In the genomic region with DNA sequence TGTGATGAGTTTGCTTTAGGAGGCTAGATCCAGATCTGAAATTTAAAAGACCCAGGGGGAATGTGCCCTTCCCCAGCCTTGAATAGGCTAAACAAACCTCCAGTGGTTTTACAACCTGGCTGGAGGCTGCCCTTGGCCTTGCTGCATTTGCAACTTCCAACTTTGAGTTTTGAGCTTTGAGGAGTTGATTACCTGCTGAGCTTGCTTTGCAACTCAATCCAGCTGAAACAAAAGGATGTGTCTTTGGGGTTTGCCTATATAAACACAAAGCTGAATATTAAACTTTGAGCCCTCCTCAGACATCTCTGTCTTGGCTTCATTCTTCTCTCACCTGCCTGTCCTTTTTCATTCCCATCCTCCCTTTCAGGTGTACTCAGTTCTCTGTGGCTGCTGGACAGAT, we compare ENCODE assay signal across 4 mouse cellular contexts.
DNase-seq lines count a peak whose midpoint lies in the region.

No protein-coding gene starts in this region.

- DNase-seq in ES-CJ7 (ENCODE audit: low read depth, low spot score) (peak; percentile 54), R1 (ENCODE audit: low read depth, low spot score) (peak; percentile 84), ZHBTc4 (ENCODE audit: low read depth, low spot score) (peak; percentile 58)
- DNase-seq in heart, adult 11 months, result peak; percentile 6

Comparison
In these comparisons a context has a peak if more than half of its experiments do, and no peak if none do; other contexts are left out.
1. Peak in every context shown above with its lines: DNase-seq.
2. DNase-seq: peak in every context shown above with its lines; median percentile 84 in R1; 58 in ZHBTc4; 54 in ES-CJ7; 6 in heart, adult 11 months.